Mouse (Mus musculus): ENCODE measurements around the gene Mknk1. TPM values are rescaled to one million over a fixed set of nuclear protein-coding genes. Genes with fewer than 3 reads are reported as not detected.

Gene Mknk1
- polyA plus RNA-seq, 1 experiment from 2014 or later: 21.7 TPM

GRCm38 (mm10) chr4:115897901-115898631 lies 59.1 kb downstream of the Mknk1 start:
- Histone ChIP-seq H3K4me1 (peaks cover 9% of the 10 kb centered on the region), H3K9ac (peak overlapping the region; percentile 65), H3K4me2 (peak overlapping the region; percentile 91), H3K27ac (no peak overlapping the region), H3K9me3 (replicated peaks) (no peaks in the 10 kb centered on the region), H3K36me3 (ENCODE audit: poor library complexity, severe bottlenecking) (no peaks in the 10 kb centered on the region), H3K4me3 (peak overlapping the region; percentile 48), H3K27me3 (peaks cover 86% of the 10 kb centered on the region)
- ATAC-seq: peak; percentile 71
- under 1% methylated on average over 56 of the region's 56 CpGs for WGBS

- H3K9ac ChIP-seq: no peak overlapping the region
- no peak overlapping the region for H3K4me2 ChIP-seq
- peaks cover 95% of the 10 kb centered on the region for H3K27me3 ChIP-seq
- no peaks in the 10 kb centered on the region for H3K36me3 ChIP-seq (ENCODE audit: poor library complexity, severe bottlenecking)
- H3K4me1 ChIP-seq: peaks cover 26% of the 10 kb centered on the region
- H3K4me3 ChIP-seq: no peak overlapping the region
- 0 out of 2 replicates have a peak, but pooled peaks have one; percentile 15 for ATAC-seq
- H3K27ac ChIP-seq: no peak overlapping the region
- H3K9me3 ChIP-seq (replicated peaks): no peaks in the 10 kb centered on the region
- 18% methylated on average over 5 of the region's 5 CpGs for WGBS
These were observed 63.8 kb downstream of the Mknk1 start for GRCm38 (mm10) chr4:115902816-115903215.

GRCm38 (mm10) chr4:115904375-115904774 lies 65.4 kb downstream of the Mknk1 start:
- H3K27me3 ChIP-seq: peaks cover 88% of the 10 kb centered on the region
- H3K27ac ChIP-seq: no peak overlapping the region
- H3K36me3 ChIP-seq (ENCODE audit: poor library complexity, severe bottlenecking): no peaks in the 10 kb centered on the region
- no peak for ATAC-seq
- H3K4me2 ChIP-seq: no peak overlapping the region
- H3K9ac ChIP-seq: no peak overlapping the region
- no peak overlapping the region for H3K4me3 ChIP-seq
- 0% methylated on average over 12 of the region's 12 CpGs for WGBS
- H3K4me1 ChIP-seq: peaks cover 32% of the 10 kb centered on the region
- H3K9me3 ChIP-seq (replicated peaks): no peaks in the 10 kb centered on the region

- ATAC-seq: no peak
- Histone ChIP-seq H3K27me3 (peaks cover 79% of the 10 kb centered on the region), H3K27ac (no peak overlapping the region), H3K9ac (no peak overlapping the region), H3K9me3 (replicated peaks) (no peaks in the 10 kb centered on the region), H3K4me3 (no peak overlapping the region), H3K36me3 (ENCODE audit: poor library complexity, severe bottlenecking) (no peaks in the 10 kb centered on the region), H3K4me2 (no peak overlapping the region), H3K4me1 (peaks cover 32% of the 10 kb centered on the region)
- 3% methylated on average over 7 of the region's 7 CpGs for WGBS
These were observed 66.7 kb downstream of the Mknk1 start for GRCm38 (mm10) chr4:115905701-115906100.

GRCm38 (mm10) chr4:115906791-115907190 lies 67.8 kb downstream of the Mknk1 start:
- H3K9me3 ChIP-seq (replicated peaks): no peaks in the 10 kb centered on the region
- no peak overlapping the region for H3K4me3 ChIP-seq
- 90% methylated on average over 3 of the region's 3 CpGs for WGBS
- ATAC-seq: no peak
- peaks cover 32% of the 10 kb centered on the region for H3K4me1 ChIP-seq
- H3K4me2 ChIP-seq: no peak overlapping the region
- H3K36me3 ChIP-seq (ENCODE audit: poor library complexity, severe bottlenecking): no peaks in the 10 kb centered on the region
- no peak overlapping the region for H3K27ac ChIP-seq
- peaks cover 77% of the 10 kb centered on the region for H3K27me3 ChIP-seq
- no peak overlapping the region for H3K9ac ChIP-seq

- H3K4me3 ChIP-seq: no peak overlapping the region
- peaks cover 72% of the 10 kb centered on the region for H3K27me3 ChIP-seq
- H3K27ac ChIP-seq: no peak overlapping the region
- ATAC-seq: no peak
- H3K4me2 ChIP-seq: no peak overlapping the region
- no peak overlapping the region for H3K9ac ChIP-seq
- peaks cover 32% of the 10 kb centered on the region for H3K4me1 ChIP-seq
- no peaks in the 10 kb centered on the region for H3K36me3 ChIP-seq (ENCODE audit: poor library complexity, severe bottlenecking)
- H3K9me3 ChIP-seq (replicated peaks): no peaks in the 10 kb centered on the region
- WGBS: 64% methylated on average over 1 of the region's 1 CpGs
These were observed 69.0 kb downstream of the Mknk1 start for GRCm38 (mm10) chr4:115907994-115908393.

- H3K4me1 ChIP-seq: peaks cover 32% of the 10 kb centered on the region
- peak; percentile 88 for ATAC-seq
These were observed 69.6 kb downstream of the Mknk1 start for GRCm38 (mm10) chr4:115908641-115909040.

GRCm38 (mm10) chr4:115911586-115911985 lies 72.6 kb downstream of the Mknk1 start:
- Histone ChIP-seq H3K4me3 (no peak overlapping the region), H3K27ac (no peak overlapping the region), H3K36me3 (ENCODE audit: poor library complexity, severe bottlenecking) (no peaks in the 10 kb centered on the region), H3K9ac (no peak overlapping the region), H3K9me3 (replicated peaks) (no peaks in the 10 kb centered on the region), H3K4me2 (no peak overlapping the region), H3K27me3 (peaks cover 60% of the 10 kb centered on the region), H3K4me1 (peaks cover 13% of the 10 kb centered on the region)
- WGBS: 2% methylated on average over 4 of the region's 4 CpGs
- no peak for ATAC-seq

More at GRCm38 (mm10) chr4:115908641-115909040, 69.6 kb downstream of the Mknk1 start:
- Histone ChIP-seq H3K36me3 (ENCODE audit: poor library complexity, severe bottlenecking) (no peaks in the 10 kb centered on the region), H3K27ac (no peak overlapping the region), H3K4me3 (no peak overlapping the region), H3K9me3 (replicated peaks) (no peaks in the 10 kb centered on the region), H3K9ac (no peak overlapping the region), H3K4me2 (no peak overlapping the region), H3K27me3 (peaks cover 73% of the 10 kb centered on the region)
- WGBS: 3% methylated on average over 7 of the region's 7 CpGs

GRCm38 (mm10) chr4:115919911-115920310 lies 80.9 kb downstream of the Mknk1 start:
- Histone ChIP-seq H3K9me3 (replicated peaks) (no peaks in the 10 kb centered on the region), H3K36me3 (ENCODE audit: poor library complexity, severe bottlenecking) (no peaks in the 10 kb centered on the region), H3K4me3 (no peak overlapping the region), H3K9ac (no peak overlapping the region), H3K27me3 (peaks cover 65% of the 10 kb centered on the region), H3K27ac (no peak overlapping the region), H3K4me1 (no peaks in the 10 kb centered on the region), H3K4me2 (no peak overlapping the region)
- ATAC-seq: no peak
- 76% methylated on average over 16 of the region's 16 CpGs for WGBS

- Histone ChIP-seq H3K4me3 (no peak overlapping the region), H3K4me1 (no peaks in the 10 kb centered on the region), H3K9ac (no peak overlapping the region), H3K27me3 (peaks cover 56% of the 10 kb centered on the region), H3K9me3 (replicated peaks) (no peaks in the 10 kb centered on the region), H3K27ac (no peak overlapping the region), H3K36me3 (ENCODE audit: poor library complexity, severe bottlenecking) (no peaks in the 10 kb centered on the region), H3K4me2 (no peak overlapping the region)
- no peak for ATAC-seq
- WGBS: 89% methylated on average over 5 of the region's 5 CpGs
These were observed 83.7 kb downstream of the Mknk1 start for GRCm38 (mm10) chr4:115922688-115923087.

GRCm38 (mm10) chr4:115923262-115923880 lies 84.4 kb downstream of the Mknk1 start:
- no peak overlapping the region for H3K4me3 ChIP-seq
- no peak overlapping the region for H3K4me2 ChIP-seq
- no peaks in the 10 kb centered on the region for H3K36me3 ChIP-seq (ENCODE audit: poor library complexity, severe bottlenecking)
- no peaks in the 10 kb centered on the region for H3K4me1 ChIP-seq
- H3K27ac ChIP-seq: no peak overlapping the region
- no peak for ATAC-seq
- H3K9ac ChIP-seq: no peak overlapping the region
- no peaks in the 10 kb centered on the region for H3K9me3 ChIP-seq (replicated peaks)
- H3K27me3 ChIP-seq: peaks cover 56% of the 10 kb centered on the region
- 80% methylated on average over 16 of the region's 16 CpGs for WGBS

- no peak overlapping the region for H3K27ac ChIP-seq
- no peaks in the 10 kb centered on the region for H3K36me3 ChIP-seq (ENCODE audit: poor library complexity, severe bottlenecking)
- H3K4me1 ChIP-seq: no peaks in the 10 kb centered on the region
- no peak overlapping the region for H3K9ac ChIP-seq
- 75% methylated on average over 7 of the region's 7 CpGs for WGBS
- peaks cover 76% of the 10 kb centered on the region for H3K27me3 ChIP-seq
- no peaks in the 10 kb centered on the region for H3K9me3 ChIP-seq (replicated peaks)
- no peak overlapping the region for H3K4me3 ChIP-seq
- ATAC-seq: no peak
- H3K4me2 ChIP-seq: no peak overlapping the region
These were observed 88.6 kb downstream of the Mknk1 start for GRCm38 (mm10) chr4:115927637-115928036.

All from forebrain, embryonic 13.5 days (tissue).